Mouse (Mus musculus): Measurements from ENCODE around the gene Pidd1. TPM values are rescaled to one million over a fixed set of nuclear protein-coding genes. Genes with fewer than 3 reads are reported as not detected.

Gene Pidd1
- polyA plus RNA-seq, 1 experiment, result 39.6 TPM

DNA sequence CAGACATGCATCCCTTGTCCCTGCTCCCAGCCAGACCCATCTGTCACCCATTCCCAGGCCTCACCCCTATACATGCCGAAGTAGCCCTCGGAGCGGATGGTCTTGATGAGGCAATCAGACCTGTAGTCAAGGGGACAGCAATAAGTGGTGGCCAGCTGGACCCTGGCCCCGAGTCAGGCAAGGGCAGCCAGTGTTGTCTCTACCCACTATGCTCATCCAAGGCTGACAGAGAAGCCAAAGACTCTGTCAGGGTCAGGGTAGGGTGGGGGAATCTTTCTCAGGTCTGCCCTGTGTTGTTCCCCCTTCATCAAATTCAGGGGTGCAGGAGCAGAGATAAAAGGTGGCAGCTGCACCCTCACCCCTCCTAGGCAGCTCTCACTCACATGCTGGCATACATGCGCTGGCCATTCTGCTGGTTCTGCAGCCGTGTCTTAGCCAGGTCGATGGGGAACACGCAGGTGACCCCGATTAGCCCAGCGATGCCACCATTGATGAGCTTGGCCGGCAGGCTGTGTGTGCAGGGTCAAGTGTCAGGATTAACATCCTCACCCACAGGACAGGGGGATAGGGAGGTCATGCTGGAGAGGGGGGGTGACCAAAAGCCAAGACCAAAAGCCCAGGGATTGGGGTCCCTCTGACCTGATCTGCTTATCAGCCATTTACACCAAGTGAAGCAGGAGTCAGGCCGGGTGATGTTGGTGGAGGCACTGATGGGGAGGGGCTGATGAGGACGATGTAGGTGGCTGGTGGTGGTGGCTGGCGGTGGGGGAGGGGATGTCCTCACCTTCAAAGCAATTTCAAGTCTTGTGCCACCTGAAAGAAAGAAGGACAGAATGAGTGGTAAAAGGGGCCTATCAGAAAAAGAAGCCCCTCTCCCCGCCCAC lies 10.1 kb downstream of the Pidd1 start:
- H3K4me3 ChIP-seq (replicated peaks; ENCODE audit: control insufficient read depth, low read depth, low read length), result no peak overlapping the region
- peaks cover 4% of the 10 kb centered on the region for H3K4me1 ChIP-seq (ENCODE audit: control insufficient read depth, insufficient read depth, low read length)
- no peak for TF ChIP-seq CTCF (IDR thresholded peaks at IDR 0.05; ENCODE audit: control insufficient read depth, insufficient read depth, low read length)
- no peak for TF ChIP-seq POLR2A (IDR thresholded peaks at IDR 0.05; ENCODE audit: borderline replicate concordance, control insufficient read depth, low read depth, low read length)
- 82% methylated on average over 15 of the region's 15 CpGs for WGBS
- no peak overlapping the region for H3K27ac ChIP-seq (ENCODE audit: control insufficient read depth, insufficient read depth, low read depth, low read length, poor library complexity)

DNA sequence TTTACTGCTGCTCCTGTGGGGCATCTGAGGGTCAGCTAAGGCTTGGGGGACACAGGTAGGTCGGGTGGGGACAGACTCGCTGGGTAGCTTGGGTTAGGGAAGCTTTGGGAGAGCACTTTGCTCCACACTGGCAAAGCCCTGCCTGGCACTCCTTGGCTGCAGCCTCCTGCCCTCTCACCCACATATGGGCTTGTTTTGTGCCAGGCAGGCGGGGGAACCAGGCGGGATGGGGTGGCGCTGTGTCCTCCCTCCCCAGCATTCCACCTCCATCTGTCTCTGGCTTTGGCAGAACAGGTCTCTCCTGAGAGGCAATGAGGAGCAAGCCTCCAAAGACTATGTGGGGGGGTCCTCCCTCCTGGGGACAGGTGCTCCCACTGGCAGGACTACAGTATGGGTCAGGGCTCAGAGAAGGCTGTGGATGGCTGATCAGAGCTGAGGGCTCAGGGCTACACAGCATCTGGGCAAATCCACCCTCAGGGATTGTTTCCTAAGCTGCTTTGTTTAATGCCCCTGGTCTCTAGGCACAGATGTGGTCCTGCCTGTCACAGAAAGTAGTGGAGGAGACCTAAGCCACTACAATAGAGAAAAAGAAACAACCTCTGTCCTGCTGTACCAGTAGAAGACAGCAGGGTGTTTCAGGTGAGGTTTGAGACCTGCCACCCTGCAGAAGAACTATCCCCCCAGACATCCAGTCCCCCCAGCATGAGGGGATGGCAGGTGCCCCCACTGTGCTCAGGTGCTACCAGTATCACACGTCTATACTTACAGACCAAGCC lies 10.9 kb downstream of the Pidd1 start:
- Histone ChIP-seq H3K27ac (ENCODE audit: control insufficient read depth, insufficient read depth, low read depth, low read length, poor library complexity) (no peak overlapping the region; the same call in 1 of the 2 replicates), H3K4me1 (ENCODE audit: control insufficient read depth, insufficient read depth, low read length) (peaks cover 4% of the 10 kb centered on the region), H3K4me3 (replicated peaks; ENCODE audit: control insufficient read depth, low read depth, low read length) (no peak overlapping the region)
- 78% methylated on average over 6 of the region's 6 CpGs for WGBS
- TF ChIP-seq CTCF (IDR thresholded peaks at IDR 0.05; ENCODE audit: control insufficient read depth, insufficient read depth, low read length) (no peak), POLR2A (IDR thresholded peaks at IDR 0.05; ENCODE audit: borderline replicate concordance, control insufficient read depth, low read depth, low read length) (no peak)

DNA sequence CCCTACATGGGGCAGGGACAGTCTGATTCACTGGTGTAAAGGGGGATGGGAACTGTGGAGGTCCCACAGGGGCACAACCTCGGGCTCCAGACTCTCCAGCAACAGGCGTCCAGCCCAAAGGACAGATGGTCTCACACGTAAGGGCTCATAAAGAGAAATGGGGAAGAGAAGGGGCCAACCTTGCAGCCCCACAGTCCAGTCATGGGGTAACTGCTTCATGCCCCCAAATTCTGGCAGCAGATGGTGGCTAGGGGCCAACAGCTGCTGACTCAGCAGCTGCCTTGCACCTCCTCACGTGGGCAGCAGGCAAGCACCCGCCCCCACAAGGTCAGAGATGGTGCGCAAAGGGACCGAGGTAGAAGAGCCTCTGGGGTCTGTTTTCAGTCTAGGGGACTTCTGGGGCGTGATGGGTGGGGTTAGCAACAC lies 11.6 kb downstream of the Pidd1 start:
- TF ChIP-seq POLR2A (IDR thresholded peaks at IDR 0.05; ENCODE audit: borderline replicate concordance, control insufficient read depth, low read depth, low read length) (no peak), CTCF (IDR thresholded peaks at IDR 0.05; ENCODE audit: control insufficient read depth, insufficient read depth, low read length) (no peak)
- Histone ChIP-seq H3K27ac (ENCODE audit: control insufficient read depth, insufficient read depth, low read depth, low read length, poor library complexity) (no peak overlapping the region; the same call in 1 of the 2 replicates), H3K4me1 (ENCODE audit: control insufficient read depth, insufficient read depth, low read length) (peaks cover 4% of the 10 kb centered on the region), H3K4me3 (replicated peaks; ENCODE audit: control insufficient read depth, low read depth, low read length) (no peak overlapping the region)
- WGBS, result 51% methylated on average over 8 of the region's 8 CpGs

DNA sequence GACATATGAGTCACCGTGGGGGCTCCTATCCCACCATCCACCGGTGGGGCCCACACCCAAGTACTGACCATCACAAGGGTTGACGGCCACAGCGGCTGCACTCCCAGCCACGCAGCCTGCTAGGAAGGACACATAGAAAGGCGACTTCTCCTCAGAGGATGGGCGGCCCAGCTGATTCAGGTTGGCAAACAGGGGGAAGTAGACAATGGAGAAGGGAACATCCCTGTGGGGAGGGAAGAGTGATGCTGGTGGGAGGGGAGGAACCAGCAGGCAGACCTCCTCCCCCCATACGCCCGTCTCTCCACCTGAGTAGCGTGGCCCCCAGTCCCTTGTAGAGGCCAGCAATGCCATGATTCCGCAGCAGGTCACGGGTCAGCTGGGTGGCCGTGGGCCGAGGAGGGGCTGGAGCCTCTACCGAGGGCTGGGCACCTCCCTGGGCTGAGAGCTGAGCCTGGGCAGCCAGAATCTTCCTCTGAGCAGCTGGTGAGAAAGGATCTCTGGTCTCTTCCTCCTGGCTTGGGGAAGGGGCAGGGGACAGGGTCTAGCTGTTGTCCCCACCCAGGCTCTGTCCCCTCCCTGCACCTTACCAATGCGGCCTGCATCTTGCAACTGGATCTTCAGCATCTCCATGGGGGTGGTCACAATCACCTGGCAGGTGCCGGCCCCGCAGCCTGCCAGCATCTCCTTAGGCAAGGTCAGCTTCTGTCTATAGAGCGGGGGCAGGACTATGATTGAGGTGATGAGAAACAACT lies 12.2 kb downstream of the Pidd1 start:
- Histone ChIP-seq H3K27ac (ENCODE audit: control insufficient read depth, insufficient read depth, low read depth, low read length, poor library complexity) (no peak overlapping the region), H3K4me1 (ENCODE audit: control insufficient read depth, insufficient read depth, low read length) (peaks cover 4% of the 10 kb centered on the region), H3K4me3 (replicated peaks; ENCODE audit: control insufficient read depth, low read depth, low read length) (no peak overlapping the region)
- WGBS, result 88% methylated on average over 19 of the region's 19 CpGs
- TF ChIP-seq CTCF (IDR thresholded peaks at IDR 0.05; ENCODE audit: control insufficient read depth, insufficient read depth, low read length), result no peak
- TF ChIP-seq POLR2A (IDR thresholded peaks at IDR 0.05; ENCODE audit: borderline replicate concordance, control insufficient read depth, low read depth, low read length), result no peak

DNA sequence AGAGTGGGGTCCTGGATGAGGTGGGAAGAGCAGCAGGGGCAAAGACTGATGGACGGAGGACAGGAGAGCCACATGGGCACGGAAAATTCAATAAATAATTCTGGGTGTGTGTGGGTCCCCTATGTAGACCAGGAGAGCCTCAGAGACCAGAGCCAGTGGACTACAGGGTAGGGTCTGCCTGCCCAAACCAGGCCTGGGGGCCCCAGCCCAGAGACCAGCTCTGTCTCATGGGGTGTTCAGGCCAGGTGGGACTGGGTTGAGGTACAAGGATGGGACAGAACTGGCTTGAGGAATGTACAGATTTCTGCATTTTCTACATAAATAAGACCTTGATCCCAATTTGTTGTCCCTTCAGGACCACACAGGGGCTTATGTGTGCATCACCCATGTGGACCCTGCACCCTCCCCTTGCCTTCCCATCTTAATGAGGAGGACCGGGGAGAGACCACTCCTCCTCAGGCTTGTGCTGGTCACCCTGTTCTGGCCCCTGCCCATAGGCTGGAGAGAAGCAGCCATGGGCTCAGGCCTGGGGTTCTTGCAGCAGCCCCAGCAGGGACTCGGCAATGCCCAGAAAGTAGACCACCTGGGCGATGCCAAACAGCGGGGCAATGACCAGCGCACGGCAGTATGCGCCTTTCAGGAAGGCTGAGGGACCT lies 13.1 kb downstream of the Pidd1 start:
- TF ChIP-seq POLR2A (IDR thresholded peaks at IDR 0.05; ENCODE audit: borderline replicate concordance, control insufficient read depth, low read depth, low read length) (no peak), CTCF (IDR thresholded peaks at IDR 0.05; ENCODE audit: control insufficient read depth, insufficient read depth, low read length) (no peak)
- peaks cover 3% of the 10 kb centered on the region for H3K4me1 ChIP-seq (ENCODE audit: control insufficient read depth, insufficient read depth, low read length)
- H3K27ac ChIP-seq (ENCODE audit: control insufficient read depth, insufficient read depth, low read depth, low read length, poor library complexity), result no peak overlapping the region
- no peak overlapping the region for H3K4me3 ChIP-seq (replicated peaks; ENCODE audit: control insufficient read depth, low read depth, low read length)
- 86% methylated on average over 9 of the region's 9 CpGs for WGBS

DNA sequence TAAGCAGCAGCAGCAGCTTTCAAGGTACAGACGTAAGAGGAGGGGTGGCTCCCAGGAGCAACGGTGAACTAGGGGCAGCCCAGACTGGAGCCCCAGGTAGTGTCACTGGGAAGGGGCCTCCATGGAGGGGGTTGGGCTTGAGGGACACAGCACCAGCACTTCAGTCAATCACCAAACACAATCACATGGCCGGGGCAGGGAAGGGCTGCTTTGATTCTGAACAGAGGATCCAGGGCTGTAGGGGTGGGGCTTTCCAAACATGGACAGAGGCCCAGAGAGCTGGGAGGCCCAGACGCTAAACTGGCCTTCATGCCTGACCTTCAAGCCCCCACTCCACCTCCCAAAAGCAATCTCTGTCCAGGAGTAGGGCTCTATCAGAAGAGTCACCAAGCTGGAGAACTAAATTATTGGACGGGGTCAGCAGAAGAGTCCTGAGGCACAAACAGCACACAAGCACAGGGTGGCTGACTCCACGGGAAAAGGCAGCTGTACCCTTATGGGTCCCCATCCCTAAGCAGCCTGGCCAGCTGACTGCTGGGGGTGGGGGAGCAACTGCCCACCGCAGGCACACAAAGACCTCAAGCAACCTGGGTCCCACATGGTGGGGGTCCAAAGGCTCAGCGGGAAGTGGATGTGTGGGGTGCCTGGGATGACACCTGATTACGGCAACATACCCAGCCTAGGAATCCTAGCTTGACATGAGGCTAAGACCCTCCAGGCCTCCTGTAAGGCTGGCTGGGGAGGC lies 13.8 kb downstream of the Pidd1 start:
- Histone ChIP-seq H3K4me1 (ENCODE audit: control insufficient read depth, insufficient read depth, low read length) (peaks cover 1% of the 10 kb centered on the region), H3K27ac (ENCODE audit: control insufficient read depth, insufficient read depth, low read depth, low read length, poor library complexity) (no peak overlapping the region), H3K4me3 (replicated peaks; ENCODE audit: control insufficient read depth, low read depth, low read length) (no peak overlapping the region)
- no peak for TF ChIP-seq POLR2A (IDR thresholded peaks at IDR 0.05; ENCODE audit: borderline replicate concordance, control insufficient read depth, low read depth, low read length)
- no peak for TF ChIP-seq CTCF (IDR thresholded peaks at IDR 0.05; ENCODE audit: control insufficient read depth, insufficient read depth, low read length)
- 87% methylated on average over 9 of the region's 9 CpGs for WGBS

DNA sequence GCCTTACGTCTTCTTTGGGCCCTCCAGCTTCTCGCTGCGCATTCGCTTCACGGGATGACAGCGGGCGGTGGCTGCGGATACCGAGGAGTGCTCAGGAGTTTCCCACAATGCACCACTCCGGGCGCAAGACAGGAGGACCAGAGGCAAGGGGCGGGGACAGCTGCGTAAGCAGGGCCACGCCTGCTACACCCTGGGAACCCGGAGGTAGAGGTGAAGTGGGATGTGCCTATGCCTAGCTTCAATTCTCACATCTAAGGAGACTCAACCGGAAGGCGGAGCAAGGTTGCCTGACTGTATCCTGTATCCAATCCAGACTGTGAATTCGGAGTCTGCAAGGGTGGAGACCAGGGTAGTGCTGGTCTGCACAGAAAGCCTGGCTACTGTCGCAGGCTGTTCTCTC lies 14.5 kb downstream of the Pidd1 start, which contains the start of gene Cend1:
Cend1 (minus strand) TSS at position 182 of the 400 bp plus-strand sequence.
- H3K27ac ChIP-seq (ENCODE audit: control insufficient read depth, insufficient read depth, low read depth, low read length, poor library complexity), result no peak within 1 kb of the TSS
- 69% methylated on average over 19 of the region's 19 CpGs for WGBS
- no peak within 1 kb of the TSS for H3K4me3 ChIP-seq (replicated peaks; ENCODE audit: control insufficient read depth, low read depth, low read length)
- no peaks in the 10 kb centered on the region; the same call in 1 of the 2 replicates for H3K4me1 ChIP-seq (ENCODE audit: control insufficient read depth, insufficient read depth, low read length)
- TF ChIP-seq CTCF (IDR thresholded peaks at IDR 0.05; ENCODE audit: control insufficient read depth, insufficient read depth, low read length) (no peak), POLR2A (IDR thresholded peaks at IDR 0.05; ENCODE audit: borderline replicate concordance, control insufficient read depth, low read depth, low read length) (no peak)

All from bone marrow, adult 2 months (tissue).